Mouse (Mus musculus): Measurements from ENCODE around the gene Inpp5f.
"Not testable (repeated sequence)": the region's sequence is repeated elsewhere in the genome, so short reads cannot be mapped to it uniquely, and the experiment has no call there.

Gene Inpp5f

GRCm38 (mm10) chr7:128610897-128611798 lies at the start of gene Inpp5f:
TSS of gene Inpp5f (plus strand) at chr7:128611328.
- DNase-seq = peak; percentile 100

GRCm38 (mm10) chr7:128563373-128563772 lies 47.8 kb upstream of the Inpp5f start:
- DNase-seq = no peak

GRCm38 (mm10) chr7:128566311-128566710 lies 44.8 kb upstream of the Inpp5f start:
- no peak for DNase-seq

GRCm38 (mm10) chr7:128567561-128568244 lies 43.4 kb upstream of the Inpp5f start:
- no peak for DNase-seq

GRCm38 (mm10) chr7:128569429-128569828 lies 41.7 kb upstream of the Inpp5f start:
- DNase-seq = not testable (repeated sequence)

- no peak for DNase-seq
Observed at GRCm38 (mm10) chr7:128569987-128570656, 41.0 kb upstream of the Inpp5f start.

- DNase-seq = not testable (repeated sequence)
Observed at GRCm38 (mm10) chr7:128570657-128571056, 40.5 kb upstream of the Inpp5f start.

- no peak for DNase-seq
Observed at GRCm38 (mm10) chr7:128572030-128572429, 39.1 kb upstream of the Inpp5f start.

- DNase-seq = no peak
Observed at GRCm38 (mm10) chr7:128575211-128575610, 35.9 kb upstream of the Inpp5f start.

- no peak for DNase-seq
Observed at GRCm38 (mm10) chr7:128575794-128576193, 35.3 kb upstream of the Inpp5f start.

GRCm38 (mm10) chr7:128577607-128578006 lies 33.5 kb upstream of the Inpp5f start:
- DNase-seq = no peak

GRCm38 (mm10) chr7:128578199-128578945 lies 32.8 kb upstream of the Inpp5f start:
- no peak for DNase-seq

- DNase-seq = no peak
Observed at GRCm38 (mm10) chr7:128579381-128579780, 31.7 kb upstream of the Inpp5f start.

- DNase-seq = no peak
Observed at GRCm38 (mm10) chr7:128580318-128580717, 30.8 kb upstream of the Inpp5f start.

GRCm38 (mm10) chr7:128581864-128582484 lies 29.2 kb upstream of the Inpp5f start:
- DNase-seq = no peak

GRCm38 (mm10) chr7:128583213-128583948 lies 27.7 kb upstream of the Inpp5f start:
- peak; percentile 89 for DNase-seq

GRCm38 (mm10) chr7:128587334-128587933 lies 23.7 kb upstream of the Inpp5f start:
- DNase-seq = no peak

GRCm38 (mm10) chr7:128591345-128592084 lies 19.6 kb upstream of the Inpp5f start:
- peak; percentile 94 for DNase-seq

GRCm38 (mm10) chr7:128592118-128592935 lies 18.8 kb upstream of the Inpp5f start:
- peak; percentile 97 for DNase-seq

GRCm38 (mm10) chr7:128592936-128593241 lies 18.2 kb upstream of the Inpp5f start:
- DNase-seq = no peak
